Mouse (Mus musculus): Measurements from ENCODE around the gene Ntn5.

DNA sequence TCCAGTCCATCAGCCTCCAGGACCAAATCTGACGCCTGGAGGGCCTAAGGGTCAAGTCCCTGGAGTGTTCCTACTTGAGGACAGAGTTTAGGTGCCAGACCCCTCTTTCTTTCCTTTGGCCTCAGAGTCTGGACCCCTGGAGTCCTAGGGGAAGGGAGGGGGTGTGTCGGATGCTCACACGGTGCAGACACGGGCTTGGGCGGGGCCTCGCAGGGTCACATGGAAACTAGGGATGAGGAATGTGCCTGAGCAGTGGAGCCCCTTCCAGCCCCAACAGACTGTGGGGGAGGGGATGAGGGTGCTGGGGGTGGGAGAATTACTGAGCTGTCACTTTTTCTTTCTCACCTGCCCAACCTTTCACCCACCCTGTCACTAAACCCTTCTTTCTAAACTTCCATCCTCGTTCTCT lies 22.1 kb downstream of the Ntn5 start:
- TF ChIP-seq CTCF (IDR thresholded peaks at IDR 0.05; ENCODE audit: low read depth, low read length) (no peak), POLR2A (IDR thresholded peaks at IDR 0.05; ENCODE audit: borderline replicate concordance, low read depth, low read length) (no peak)

Data from bone marrow macrophage, adult 2 months (primary cell).